19 mouse cellular contexts compared by ENCODE assay signal in genomic region chr3:39908676-39909362, GRCm38 (mm10).
A peak's percentile ranks its signal among the peaks of the same experiment; 100 is the strongest.
DNase-seq lines count a peak whose midpoint lies in the region; ATAC-seq lines count a peak whose summit lies in the region.
"Had no signal": no experiment of that assay in that cellular context is flagged by ENCODE, and none has a peak within 500 bp of the region (broad histone marks: within the 10 kb centered on the region; RNA-seq: fewer than 3 reads in every experiment).

No protein-coding gene starts in this region.

- peak; percentile 88 for ATAC-seq in frontal cortex, adult (ENCODE audit: low TSS enrichment)
- ATAC-seq: inflammation-experienced regulatory T-cells, adult 6 months had no signal

- DNase-seq in brain, adult 2 months (ENCODE audit: low read depth, low spot score): peak; percentile 44
- peak; percentile 38 for DNase-seq in layer of hippocampus, adult 9-11 months
- DNase-seq in left cerebral cortex, adult 8-10 months (ENCODE audit: low spot score in 2 of 2): peak; percentile 4 to 8
- DNase-seq in cerebellum, postnatal 25 days: no peak
- DNase-seq in thymus, postnatal 25 days: no peak
- no peak for DNase-seq in ovary, adult 18-20 months (ENCODE audit: low spot score)
- DNase-seq in heart, adult 11 months: no peak
- DNase-seq: adrenal gland, postnatal 36 days; B cell, adult 2 months; cerebellum, adult 2 months; cerebellum, postnatal 14 days; gastrocnemius, adult 2 months; heart, postnatal 10 days; kidney, adult 18-20 months; kidney, postnatal 36 days; lung, postnatal 36 days; retina, postnatal 1 day had no signal

Comparison
In these comparisons a context has a peak if more than half of its experiments do, and no peak if none do; other contexts are left out.
1. DNase-seq: peak in brain, adult 2 months (single experiment), layer of hippocampus, adult 9-11 months (single experiment) and left cerebral cortex, adult 8-10 months (2 of 2); none in cerebellum, postnatal 25 days (0 of 2), thymus, postnatal 25 days (single experiment), ovary, adult 18-20 months (single experiment) and heart, adult 11 months (single experiment).